Mouse (Mus musculus): ENCODE results near the gene Vmn1r206. TPM values are rescaled to one million over a fixed set of nuclear protein-coding genes. Genes with fewer than 3 reads are reported as not detected.
"Not testable (repeated sequence)": the region's sequence is repeated elsewhere in the genome, so short reads cannot be mapped to it uniquely, and the experiment has no call there.

The Vmn1r206 gene
- polyA plus RNA-seq (2012; fragmentation: generic; extraction: Trizol), result not detected

DNA sequence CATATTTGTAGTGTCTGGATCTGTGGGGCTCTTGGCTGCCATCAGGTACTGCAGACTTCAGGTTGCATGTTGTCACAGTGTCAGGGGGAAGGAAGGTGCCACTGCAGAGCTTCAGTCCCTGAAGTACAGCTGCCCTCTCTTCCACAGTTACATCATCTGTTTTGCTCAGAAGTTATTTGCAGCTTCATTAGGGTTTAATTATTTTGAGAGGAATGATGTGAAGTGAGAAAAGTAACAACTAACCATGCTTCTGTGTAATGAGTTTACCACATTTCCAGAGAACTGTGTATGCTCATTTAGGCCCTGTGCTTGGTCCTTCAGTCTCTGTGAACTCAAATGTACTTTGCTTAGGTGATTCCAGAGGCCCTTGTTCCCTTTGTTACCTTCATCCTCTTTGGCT, at the start of gene Vmn1r206:
Vmn1r206 (minus strand) TSS at position 101 of the 400 bp plus-strand sequence.
- not testable (repeated sequence) for H3K36me3 ChIP-seq (ENCODE audit: control insufficient read depth, insufficient read depth); H3K27me3 ChIP-seq (ENCODE audit: control insufficient read depth, insufficient read depth, insufficient read length); H3ac ChIP-seq (ENCODE audit: control insufficient read depth, insufficient read length); H3K4me3 ChIP-seq; H3K4me2 ChIP-seq (ENCODE audit: low read depth); H3K79me2 ChIP-seq (ENCODE audit: control insufficient read depth, insufficient read depth)

- no peak within 1 kb of the TSS for H3K4me3 ChIP-seq
- no peak for TF ChIP-seq TCF3 (IDR thresholded peaks at IDR 0.05; ENCODE audit: insufficient read length, low read depth)
- no peak for TF ChIP-seq E2F4 (IDR thresholded peaks at IDR 0.05; ENCODE audit: insufficient read depth)
- TF ChIP-seq CEBPB (IDR thresholded peaks at IDR 0.05; ENCODE audit: insufficient read depth, poor library complexity, severe bottlenecking), result no peak
- TF ChIP-seq USF1 (IDR thresholded peaks at IDR 0.05; ENCODE audit: low read depth), result no peak
- no peak for TF ChIP-seq TCF12 (IDR thresholded peaks at IDR 0.05; ENCODE audit: insufficient read depth, poor library complexity, severe bottlenecking)
- no peak for TF ChIP-seq MYOD1 (IDR thresholded peaks at IDR 0.05; ENCODE audit: control insufficient read depth in 1 of 3, insufficient read length in 2 of 3, low read depth in 2 of 3)
- no peak for TF ChIP-seq POLR2A (IDR thresholded peaks at IDR 0.05; ENCODE audit: insufficient read length, low read depth)
Observed at GRCm38 (mm10) chr13:22592900-22593299, 31.2 kb downstream of the Vmn1r206 start, which contains the start of gene Vmn1r205. Vmn1r205 (minus strand) TSS chr13:22593000.

DNA sequence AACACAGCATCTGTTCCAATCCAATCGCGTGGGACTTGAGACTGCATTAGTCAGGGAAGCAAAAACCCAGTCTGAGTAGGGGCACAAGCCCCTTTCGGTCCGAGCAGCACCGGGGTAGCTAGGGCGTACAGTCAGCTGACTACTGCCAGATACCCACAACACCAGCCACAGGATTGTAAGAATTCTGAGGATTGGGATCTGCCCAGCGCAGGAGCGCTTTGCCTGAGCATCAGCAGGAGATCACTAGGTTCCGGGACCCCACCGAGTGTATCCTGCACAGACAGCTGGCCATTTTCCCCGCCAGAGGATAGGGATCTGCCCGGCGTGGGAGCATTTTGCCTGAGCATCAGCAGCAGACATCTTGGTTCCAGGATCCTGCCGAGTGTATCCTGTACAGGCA, 40.7 kb downstream of the Vmn1r206 start:
- not testable (repeated sequence) for H3K4me3 ChIP-seq; H3K4me2 ChIP-seq (ENCODE audit: low read depth); H3K36me3 ChIP-seq (ENCODE audit: control insufficient read depth, insufficient read depth); H3K27me3 ChIP-seq (ENCODE audit: control insufficient read depth, insufficient read depth, insufficient read length); H3K79me2 ChIP-seq (ENCODE audit: control insufficient read depth, insufficient read depth); H3ac ChIP-seq (ENCODE audit: control insufficient read depth, insufficient read length)

More at GRCm38 (mm10) chr13:22592900-22593299, 31.2 kb downstream of the Vmn1r206 start, which contains the start of gene Vmn1r205:
- no peaks in the 10 kb centered on the region for H3K36me3 ChIP-seq (ENCODE audit: control insufficient read depth, insufficient read depth)
- H3K79me2 ChIP-seq (ENCODE audit: control insufficient read depth, insufficient read depth), result no peaks in the 10 kb centered on the region
- H3ac ChIP-seq (ENCODE audit: control insufficient read depth, insufficient read length), result no peak within 1 kb of the TSS
- H3K27me3 ChIP-seq (ENCODE audit: control insufficient read depth, insufficient read depth, insufficient read length), result no peaks in the 10 kb centered on the region
- H3K4me2 ChIP-seq (ENCODE audit: low read depth), result no peak within 1 kb of the TSS

GRCm38 (mm10) chr13:22574911-22575310, 49.1 kb downstream of the Vmn1r206 start:
- not testable (repeated sequence) for H3K27me3 ChIP-seq (ENCODE audit: control insufficient read depth, insufficient read depth, insufficient read length); H3ac ChIP-seq (ENCODE audit: control insufficient read depth, insufficient read length); H3K4me3 ChIP-seq; H3K4me2 ChIP-seq (ENCODE audit: low read depth); H3K79me2 ChIP-seq (ENCODE audit: control insufficient read depth, insufficient read depth); H3K36me3 ChIP-seq (ENCODE audit: control insufficient read depth, insufficient read depth)

Other genes with a start within 250 kb of the Vmn1r206 start
- gene Vmn1r199, start 244.4 kb downstream of the Vmn1r206 start, polyA plus RNA-seq (2012; fragmentation: generic; extraction: Trizol), result not detected
- not detected for gene Vmn1r200, start 233.9 kb downstream of the Vmn1r206 start, polyA plus RNA-seq (2012; fragmentation: generic; extraction: Trizol)
- gene Vmn1r201, start 152.3 kb downstream of the Vmn1r206 start, polyA plus RNA-seq (2012; fragmentation: generic; extraction: Trizol), result not detected
- gene Vmn1r202, start 118.9 kb downstream of the Vmn1r206 start, polyA plus RNA-seq (2012; fragmentation: generic; extraction: Trizol), result not detected
- gene Vmn1r203, start 106.1 kb downstream of the Vmn1r206 start, polyA plus RNA-seq (2012; fragmentation: generic; extraction: Trizol), result not detected
- gene Vmn1r204, start 71.1 kb downstream of the Vmn1r206 start, polyA plus RNA-seq (2012; fragmentation: generic; extraction: Trizol), result not detected
- not detected for gene Vmn1r205, start 31.3 kb downstream of the Vmn1r206 start, polyA plus RNA-seq (2012; fragmentation: generic; extraction: Trizol)
- gene Vmn1r207-ps, start 105.4 kb upstream of the Vmn1r206 start, polyA plus RNA-seq (2012; fragmentation: generic; extraction: Trizol), result not detected
- not detected for gene Vmn1r208, start 153.1 kb upstream of the Vmn1r206 start, polyA plus RNA-seq (2012; fragmentation: generic; extraction: Trizol)
- gene Vmn1r209, start 185.4 kb upstream of the Vmn1r206 start, polyA plus RNA-seq (2012; fragmentation: generic; extraction: Trizol), result not detected
- gene Vmn1r210, start 207.1 kb upstream of the Vmn1r206 start, polyA plus RNA-seq (2012; fragmentation: generic; extraction: Trizol), result not detected
- gene Vmn1r211, start 233.3 kb upstream of the Vmn1r206 start, polyA plus RNA-seq (2012; fragmentation: generic; extraction: Trizol), result not detected